Mouse (Mus musculus) forebrain, postnatal 0 days (tissue): ENCODE measurements at regions not wholly inside any gene's neighbourhood (a gene's known extent, or its start where the extent isn't known, plus 50 kb on each side); places are given as distances from the start of the nearest gene placed in this dataset.

Experiments used
- ATAC-seq: fragments of 200-750 bp; cut with Nextera tagmentation; 2 replicates; pipeline ENCODE4 v1.8.0; 2017; ENCODE audit warnings: mild to moderate bottlenecking, moderate library complexity
- DNase-seq: peaks from one replicate; pipeline ENCODE4 v3.0.0-alpha.2; 2015
- H3K27ac ChIP-seq: fragments of 300-500 bp; sonication (generic); 2 replicates; pipeline ENCODE4 v1.5.1; 2014; ENCODE audit warnings: low read depth, mild to moderate bottlenecking, antibody characterized with exemption, low read length, moderate library complexity, mixed read lengths
- H3K27me3 ChIP-seq: fragments of 300-500 bp; sonication (generic); 2 replicates; pipeline ENCODE4 v1.6.1; 2014; ENCODE audit warnings: mild to moderate bottlenecking, low read length, mixed read lengths; ENCODE audit not compliant: insufficient read depth
- H3K36me3 ChIP-seq: fragments of 300-500 bp; sonication (generic); 2 replicates; pipeline ENCODE4 v1.6.1; 2014; ENCODE audit warnings: mild to moderate bottlenecking, moderate library complexity; ENCODE audit not compliant: insufficient read depth
- H3K4me1 ChIP-seq: fragments of 300-500 bp; sonication (generic); 2 replicates; pipeline ENCODE4 v1.6.1; 2014; ENCODE audit warnings: antibody characterized with exemption; ENCODE audit not compliant: insufficient read depth
- H3K4me2 ChIP-seq: fragments of 300-500 bp; sonication (generic); 2 replicates; pipeline ENCODE4 v1.6.1; 2014; ENCODE audit warnings: low read depth, mild to moderate bottlenecking, moderate library complexity
- H3K4me3 ChIP-seq: fragments of 300-500 bp; sonication (generic); 2 replicates; pipeline ENCODE4 v1.5.1; 2014; ENCODE audit warnings: low read depth, low read length, mixed read lengths
- H3K9ac ChIP-seq: fragments of 300-500 bp; sonication (generic); 2 replicates; pipeline ENCODE4 v1.6.1; 2014; ENCODE audit warnings: mild to moderate bottlenecking
- H3K9me3 ChIP-seq: fragments of 300-500 bp; sonication (generic); 2 replicates; pipeline ENCODE4 v1.6.1; 2016; ENCODE audit warnings: low read length
- CTCF ChIP-seq: sonication (generic); IDR thresholded peaks from 2 replicates; pipeline ENCODE4 v1.5.1; 2016; ENCODE audit warnings: antibody characterized with exemption, control low read depth, low read depth
- WGBS: fragments of 180-500 bp; shearing (Covaris S2); extraction: QIAGEN DNeasy Blood & Tissue Kit; methylation state at CpG from one replicate; pipeline ENCODE4 v1.1.7; 2014; 5-methylcytosine and 5-hydroxymethylcytosine counted together

GRCm38 (mm10) chr9:87347008-87347407, 91.7 kb upstream of the Cep162 start:
- H3K9ac ChIP-seq, result no peak overlapping the region
- no peaks in the 10 kb centered on the region for H3K36me3 ChIP-seq
- no peak overlapping the region for H3K27ac ChIP-seq
- no peak for ATAC-seq
- H3K4me2 ChIP-seq, result no peak overlapping the region
- WGBS, result 44% methylated on average over 1 of the region's 1 CpGs
- H3K27me3 ChIP-seq, result no peaks in the 10 kb centered on the region
- H3K4me1 ChIP-seq, result no peaks in the 10 kb centered on the region
- no peaks in the 10 kb centered on the region for H3K9me3 ChIP-seq
- TF ChIP-seq CTCF, result no peak
- no peak overlapping the region for H3K4me3 ChIP-seq
- no peak for DNase-seq

DNA sequence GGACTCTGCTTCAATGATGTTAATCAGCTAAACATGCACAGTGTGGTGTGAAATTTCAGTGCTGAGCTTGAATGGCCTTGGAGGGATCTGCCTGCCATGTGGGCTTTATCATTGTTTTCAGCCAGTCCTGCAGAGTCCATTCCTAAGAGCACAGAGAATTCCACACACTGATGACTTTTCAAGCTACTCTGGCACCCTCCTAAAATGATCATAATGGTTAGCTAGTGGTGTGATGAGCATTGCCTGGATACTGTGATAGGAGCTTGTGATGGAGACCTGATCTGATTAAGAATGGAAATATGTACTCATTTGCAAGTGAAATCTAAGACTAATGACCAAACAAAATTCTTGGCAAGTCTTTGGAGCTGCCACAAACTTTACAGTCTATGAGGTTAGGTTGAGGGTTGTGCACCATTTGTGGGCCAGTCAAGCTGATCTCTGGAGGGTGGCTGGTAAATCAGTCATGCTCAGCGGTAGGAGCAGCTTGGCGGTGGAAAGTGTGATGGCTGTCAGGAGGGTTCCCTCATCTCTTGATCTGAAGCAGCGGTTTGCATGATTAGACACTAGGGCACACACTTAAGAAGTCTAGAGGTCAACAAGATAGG, 91.0 kb upstream of the Cep162 start:
- WGBS, result 52% methylated on average over 3 of the region's 3 CpGs
- no peaks in the 10 kb centered on the region for H3K36me3 ChIP-seq
- no peak overlapping the region for H3K4me3 ChIP-seq
- H3K27me3 ChIP-seq, result no peaks in the 10 kb centered on the region
- no peaks in the 10 kb centered on the region for H3K4me1 ChIP-seq
- no peak overlapping the region for H3K9ac ChIP-seq
- H3K4me2 ChIP-seq, result no peak overlapping the region
- H3K27ac ChIP-seq, result no peak overlapping the region
- ATAC-seq, result no peak; the same call in 1 of the 2 replicates
- no peak for TF ChIP-seq CTCF
- no peaks in the 10 kb centered on the region for H3K9me3 ChIP-seq
- DNase-seq, result no peak

DNA sequence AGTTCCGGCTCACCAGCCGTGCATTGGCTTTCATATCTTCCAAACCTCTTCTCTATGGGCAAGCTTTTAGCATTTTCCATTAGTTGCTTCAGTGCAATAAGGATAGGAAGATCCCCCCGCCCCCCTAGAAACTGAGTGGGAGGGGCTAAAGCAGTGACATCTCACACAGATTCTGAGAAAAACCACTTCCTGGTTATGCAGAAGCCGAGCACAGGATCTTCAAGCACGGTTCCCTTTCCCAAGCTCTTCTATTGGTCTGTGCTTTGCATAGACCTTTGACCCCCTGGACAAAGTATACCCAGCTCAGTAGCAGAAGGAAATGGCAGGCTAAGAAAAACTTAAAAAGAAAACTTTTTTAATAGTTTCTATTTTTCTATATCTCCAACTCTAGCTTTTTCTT, 86.1 kb upstream of the Cep162 start:
- no peak overlapping the region for H3K27ac ChIP-seq
- no peaks in the 10 kb centered on the region for H3K9me3 ChIP-seq
- TF ChIP-seq CTCF, result no peak
- H3K9ac ChIP-seq, result no peak overlapping the region
- no peaks in the 10 kb centered on the region for H3K36me3 ChIP-seq
- no peak overlapping the region for H3K4me3 ChIP-seq
- H3K4me1 ChIP-seq, result no peaks in the 10 kb centered on the region
- ATAC-seq (no peak), DNase-seq (no peak)
- no peak overlapping the region for H3K4me2 ChIP-seq
- H3K27me3 ChIP-seq, result no peaks in the 10 kb centered on the region
- 83% methylated on average over 5 of the region's 5 CpGs for WGBS

GRCm38 (mm10) chr9:87326374-87327295, 71.3 kb upstream of the Cep162 start:
- H3K4me3 ChIP-seq, result no peak overlapping the region
- H3K9me3 ChIP-seq, result no peaks in the 10 kb centered on the region
- ATAC-seq (no peak), DNase-seq (no peak)
- WGBS, result 60% methylated on average over 6 of the region's 6 CpGs
- no peak overlapping the region for H3K27ac ChIP-seq
- H3K36me3 ChIP-seq, result no peaks in the 10 kb centered on the region
- H3K4me1 ChIP-seq, result no peaks in the 10 kb centered on the region
- no peak overlapping the region for H3K9ac ChIP-seq
- no peak overlapping the region for H3K4me2 ChIP-seq
- peak; percentile 33 for TF ChIP-seq CTCF
- no peaks in the 10 kb centered on the region for H3K27me3 ChIP-seq

GRCm38 (mm10) chr9:87323690-87324089, 68.4 kb upstream of the Cep162 start:
- no peaks in the 10 kb centered on the region for H3K4me1 ChIP-seq
- H3K27me3 ChIP-seq, result no peaks in the 10 kb centered on the region
- H3K9me3 ChIP-seq, result no peaks in the 10 kb centered on the region
- ATAC-seq (no peak), DNase-seq (no peak)
- TF ChIP-seq CTCF, result no peak
- no peak overlapping the region for H3K9ac ChIP-seq
- no peak overlapping the region for H3K4me2 ChIP-seq
- H3K36me3 ChIP-seq, result no peaks in the 10 kb centered on the region
- 60% methylated on average over 2 of the region's 2 CpGs for WGBS
- no peak overlapping the region for H3K4me3 ChIP-seq
- H3K27ac ChIP-seq, result no peak overlapping the region

GRCm38 (mm10) chr9:87320758-87321157, 65.4 kb upstream of the Cep162 start:
- 57% methylated on average over 13 of the region's 13 CpGs for WGBS
- no peak for TF ChIP-seq CTCF
- DNase-seq (no peak), ATAC-seq (no peak)
- Histone ChIP-seq H3K9ac (no peak overlapping the region), H3K27me3 (no peaks in the 10 kb centered on the region), H3K4me2 (no peak overlapping the region), H3K27ac (no peak overlapping the region), H3K4me3 (no peak overlapping the region), H3K4me1 (no peaks in the 10 kb centered on the region), H3K9me3 (no peaks in the 10 kb centered on the region), H3K36me3 (no peaks in the 10 kb centered on the region)

DNA sequence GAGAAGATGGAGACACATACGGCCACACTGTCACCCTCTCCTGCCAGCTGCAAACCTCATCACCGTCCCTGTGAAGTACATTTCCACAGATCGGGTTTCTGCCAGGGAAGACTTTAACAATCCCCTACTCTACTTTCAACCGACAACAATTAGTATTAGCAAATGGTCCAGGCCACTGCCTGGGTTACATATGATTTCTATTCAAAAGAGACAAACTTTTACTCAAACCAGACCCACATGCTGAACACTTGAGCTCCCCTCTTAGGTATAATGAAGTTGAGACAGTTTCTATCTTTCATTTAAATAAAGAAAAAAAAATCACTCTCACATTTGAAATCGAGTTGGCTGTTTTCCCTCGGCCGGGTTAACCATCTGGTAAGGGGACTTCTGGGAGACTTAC, 63.4 kb upstream of the Cep162 start:
- Histone ChIP-seq H3K27me3 (no peaks in the 10 kb centered on the region), H3K9ac (no peak overlapping the region), H3K36me3 (no peaks in the 10 kb centered on the region), H3K27ac (no peak overlapping the region), H3K9me3 (no peaks in the 10 kb centered on the region), H3K4me1 (no peaks in the 10 kb centered on the region), H3K4me2 (no peak overlapping the region), H3K4me3 (no peak overlapping the region)
- TF ChIP-seq CTCF, result no peak
- ATAC-seq (no peak), DNase-seq (no peak)
- 72% methylated on average over 7 of the region's 7 CpGs for WGBS
